8 mouse cellular contexts compared by ENCODE assay signal in genomic region chr2:154206908-154207307, GRCm38 (mm10). TPM values are rescaled to one million over a fixed set of nuclear protein-coding genes. Genes with fewer than 3 reads are reported as not detected.
DNase-seq lines count a peak whose midpoint lies in the region; ATAC-seq and TF ChIP-seq lines count a peak whose summit lies in the region.

No protein-coding gene starts in this region.

- TF ChIP-seq CTCF in CH12.LX (conservative IDR thresholded peaks at IDR 0.05 in 1 of 2, IDR thresholded peaks at IDR 0.05 in 1 of 2; ENCODE audit: low read depth in 2 of 2, low read length in 2 of 2): peak; percentile 68 to 69
- peak; percentile 87 for TF ChIP-seq CTCF in stomach, postnatal 0 days (IDR thresholded peaks at IDR 0.05; ENCODE audit: low read depth)

- no peak overlapping the region for H3K4me2 ChIP-seq in hindbrain, embryonic 11.5 days (replicated peaks; ENCODE audit: low read depth, low read length)
- H3K4me2 ChIP-seq in hindbrain, embryonic 16.5 days (ENCODE audit: low read length): no peak overlapping the region
- H3K4me2 ChIP-seq in CH12.LX (ENCODE audit: insufficient read depth, low read depth, poor library complexity, severe bottlenecking): no peak overlapping the region
- H3K4me2 ChIP-seq in stomach, postnatal 0 days (replicated peaks; ENCODE audit: low read depth): no peak overlapping the region
- H3K4me2 ChIP-seq in forebrain, embryonic 13.5 days: no peak overlapping the region

- WGBS in hindbrain, embryonic 11.5 days: 58% methylated on average over 7 of the region's 7 CpGs
- 67% methylated on average over 7 of the region's 7 CpGs for WGBS in hindbrain, embryonic 16.5 days
- WGBS in stomach, postnatal 0 days: 48% methylated on average over 7 of the region's 7 CpGs
- WGBS in forebrain, embryonic 13.5 days: 57% methylated on average over 7 of the region's 7 CpGs

- H3K36me3 ChIP-seq in hindbrain, embryonic 11.5 days (ENCODE audit: control insufficient read depth, insufficient read depth, low read length): no peaks in the 10 kb centered on the region
- H3K36me3 ChIP-seq in hindbrain, embryonic 16.5 days (ENCODE audit: control insufficient read depth, insufficient read depth, low read length): no peaks in the 10 kb centered on the region
- H3K36me3 ChIP-seq in CH12.LX (replicated peaks in 1 of 2; ENCODE audit: control insufficient read depth in 1 of 2, insufficient read depth in 1 of 2, low read length in 1 of 2): no peaks in the 10 kb centered on the region
- H3K36me3 ChIP-seq in stomach, postnatal 0 days (ENCODE audit: control insufficient read depth, insufficient read depth, low read length): no peaks in the 10 kb centered on the region
- no peaks in the 10 kb centered on the region for H3K36me3 ChIP-seq in forebrain, embryonic 13.5 days (ENCODE audit: poor library complexity, severe bottlenecking)

- dilution Hi-C loops in CH12.LX (cut with MboI; ENCODE audit: extremely low pct_ligation_motif_present, extremely low pct_unique_long_range_greater_than_20kb, low sequenced_read_pairs): no loop called here

- H3K4me1 ChIP-seq in hindbrain, embryonic 11.5 days (replicated peaks; ENCODE audit: control insufficient read depth, insufficient read depth, low read length): no peaks in the 10 kb centered on the region
- no peaks in the 10 kb centered on the region; the same call in 1 of the 2 replicates for H3K4me1 ChIP-seq in hindbrain, embryonic 16.5 days (ENCODE audit: control insufficient read depth, insufficient read depth, low read depth, low read length)
- H3K4me1 ChIP-seq in CH12.LX (ENCODE audit: control insufficient read depth in 1 of 2, insufficient read depth in 2 of 2): no peaks in the 10 kb centered on the region
- H3K4me1 ChIP-seq in stomach, postnatal 0 days (replicated peaks; ENCODE audit: control insufficient read depth, insufficient read depth): no peaks in the 10 kb centered on the region
- H3K4me1 ChIP-seq in forebrain, embryonic 13.5 days: no peaks in the 10 kb centered on the region

- no peak overlapping the region for H3K9ac ChIP-seq in hindbrain, embryonic 11.5 days (ENCODE audit: low read depth, low read length)
- no peak overlapping the region for H3K9ac ChIP-seq in hindbrain, embryonic 16.5 days (ENCODE audit: low read depth, low read length)
- no peak overlapping the region for H3K9ac ChIP-seq in CH12.LX (ENCODE audit: insufficient read depth, low read depth)
- H3K9ac ChIP-seq in stomach, postnatal 0 days (ENCODE audit: low read length): no peak overlapping the region
- no peak overlapping the region for H3K9ac ChIP-seq in forebrain, embryonic 13.5 days

- TF ChIP-seq EP300 in CH12.LX (IDR thresholded peaks at IDR 0.05; ENCODE audit: low read length): no peak
- TF ChIP-seq EP300 in stomach, postnatal 0 days (optimal IDR thresholded peaks at IDR 0.05): no peak

- intact Hi-C loops in left cerebral cortex, postnatal 10 days (cut with DNase I): no loop called here

- TF ChIP-seq RAD21 in CH12.LX (IDR thresholded peaks at IDR 0.05; ENCODE audit: low read depth, low read length): peak; percentile 42

- H3K79me2 ChIP-seq in CH12.LX (replicated peaks; ENCODE audit: control insufficient read depth, extremely low read depth, insufficient read depth, poor library complexity, severe bottlenecking): no peaks in the 10 kb centered on the region

- in situ Hi-C loops in CH12.LX (cut with MboI; ENCODE audit: low pct_ligation_motif_present, low pct_unique_long_range_greater_than_20kb, low sequenced_read_pairs): no loop called here

- TF ChIP-seq POLR2A in CH12.LX (IDR thresholded peaks at IDR 0.05; ENCODE audit: low read depth, low read length): no peak

- ATAC-seq in hindbrain, embryonic 11.5 days (ENCODE audit: low FRiP score): no peak
- no peak for ATAC-seq in hindbrain, embryonic 16.5 days
- ATAC-seq in stomach, postnatal 0 days (ENCODE audit: low FRiP score, low TSS enrichment): peak; percentile 18; the same call in 1 of the 2 replicates
- no peak for ATAC-seq in forebrain, embryonic 13.5 days

- H3K27me3 ChIP-seq in hindbrain, embryonic 11.5 days (ENCODE audit: control insufficient read depth, insufficient read depth, low read length): no peaks in the 10 kb centered on the region
- no peaks in the 10 kb centered on the region for H3K27me3 ChIP-seq in hindbrain, embryonic 16.5 days (replicated peaks; ENCODE audit: control insufficient read depth, insufficient read depth, low read length)
- H3K27me3 ChIP-seq in CH12.LX (replicated peaks): peaks cover 88% of the 10 kb centered on the region
- H3K27me3 ChIP-seq in stomach, postnatal 0 days (ENCODE audit: control insufficient read depth, insufficient read depth, low read length): no peaks in the 10 kb centered on the region
- H3K27me3 ChIP-seq in forebrain, embryonic 13.5 days: no peaks in the 10 kb centered on the region

- H3K9me3 ChIP-seq in hindbrain, embryonic 11.5 days (ENCODE audit: control insufficient read depth, low read length): no peaks in the 10 kb centered on the region
- H3K9me3 ChIP-seq in hindbrain, embryonic 16.5 days (ENCODE audit: control insufficient read depth, low read length): no peaks in the 10 kb centered on the region
- no peaks in the 10 kb centered on the region for H3K9me3 ChIP-seq in CH12.LX (replicated peaks; ENCODE audit: low read length)
- no peaks in the 10 kb centered on the region for H3K9me3 ChIP-seq in stomach, postnatal 0 days (ENCODE audit: control insufficient read depth, low read length)
- H3K9me3 ChIP-seq in forebrain, embryonic 13.5 days (replicated peaks): no peaks in the 10 kb centered on the region

- no peak overlapping the region for H3K27ac ChIP-seq in hindbrain, embryonic 11.5 days (ENCODE audit: low read depth, low read length)
- H3K27ac ChIP-seq in hindbrain, embryonic 16.5 days (ENCODE audit: low read depth, low read length): no peak overlapping the region
- no peak overlapping the region for H3K27ac ChIP-seq in CH12.LX (ENCODE audit: insufficient read depth, low read depth)
- H3K27ac ChIP-seq in stomach, postnatal 0 days (replicated peaks): no peak overlapping the region
- no peak overlapping the region for H3K27ac ChIP-seq in forebrain, embryonic 13.5 days

- H3K4me3 ChIP-seq in hindbrain, embryonic 11.5 days (ENCODE audit: low read depth, low read length): no peak overlapping the region
- no peak overlapping the region for H3K4me3 ChIP-seq in hindbrain, embryonic 16.5 days (ENCODE audit: low read length)
- no peak overlapping the region for H3K4me3 ChIP-seq in CH12.LX (replicated peaks in 1 of 3; ENCODE audit: low read depth in 2 of 3, low read length in 2 of 3, poor library complexity in 1 of 3)
- H3K4me3 ChIP-seq in stomach, postnatal 0 days (ENCODE audit: low read depth, low read length): no peak overlapping the region
- no peak overlapping the region for H3K4me3 ChIP-seq in forebrain, embryonic 13.5 days

- peak; percentile 42 for DNase-seq in hindbrain, embryonic 11.5 days (ENCODE audit: low spot score)
- peak; percentile 18 for DNase-seq in CH12.LX (ENCODE audit: extremely low read depth)
- DNase-seq in c-Kit-positive CD71-positive TER-119-negative erythroid progenitor cells, embryonic 14.5 days (ENCODE audit: low read depth): peak; percentile 14
- DNase-seq in heart, postnatal 4 days: peak; percentile 89
- DNase-seq in stomach, postnatal 0 days (ENCODE audit: low spot score): peak; percentile 66
- DNase-seq in left cerebral cortex, postnatal 10 days (ENCODE audit: extremely low spot score in 1 of 2, low spot score in 2 of 2): no peak

RNA-seq across cellular contexts. Expression of gene Bpifb1, which starts 16.3 kb away (rescaled TPM):
- not detected in 2 replicates for polyA plus RNA-seq in hindbrain, embryonic 11.5 days (2014; fragmentation: Nextera tagmentation; extraction: Ambion mirVana)
- 0.25 and 0.34 TPM in 2 replicates for polyA plus RNA-seq in hindbrain, embryonic 16.5 days (2015; fragmentation: Nextera tagmentation; extraction: Ambion mirVana)
- total RNA-seq in CH12.LX (2012; rRNA removed) (not detected in 2 replicates), CH12.LX (2014; rRNA removed) (not detected in 2 replicates)
- polyA plus RNA-seq in CH12.LX (2012; ENCODE audit: insufficient read length, low read depth): not detected in 2 replicates
- under 1 TPM in 1 of 2 experiments, not detected in 1; 0.20 TPM for total RNA-seq in heart, postnatal 4 days (2021)
- 10,886 and 11,427 TPM in 2 replicates for polyA plus RNA-seq in stomach, postnatal 0 days (2015; fragmentation: Nextera tagmentation; extraction: Ambion mirVana)
- total RNA-seq in left cerebral cortex, postnatal 10 days (2021): under 1 TPM; 0.28 to 0.41 TPM
- 0.18 TPM in 1 of 2 replicates, not detected in the other for polyA plus RNA-seq in forebrain, embryonic 13.5 days (2015; fragmentation: Nextera tagmentation; extraction: Ambion mirVana)

RNA-seq across cellular contexts. Expression of gene Bpifb5, which starts 16.6 kb away (rescaled TPM):
- polyA plus RNA-seq in hindbrain, embryonic 11.5 days (2014; fragmentation: Nextera tagmentation; extraction: Ambion mirVana): 0.50 TPM in 1 of 2 replicates, not detected in the other
- 0.37 and 0.43 TPM in 2 replicates for polyA plus RNA-seq in hindbrain, embryonic 16.5 days (2015; fragmentation: Nextera tagmentation; extraction: Ambion mirVana)
- total RNA-seq in CH12.LX (2012; rRNA removed): not detected in 2 replicates
- total RNA-seq in CH12.LX (2014; rRNA removed): not detected in 2 replicates
- polyA plus RNA-seq in CH12.LX (2012; ENCODE audit: insufficient read length, low read depth): not detected in 2 replicates
- total RNA-seq in heart, postnatal 4 days (2021): not detected
- 12.1 and 12.2 TPM in 2 replicates for polyA plus RNA-seq in stomach, postnatal 0 days (2015; fragmentation: Nextera tagmentation; extraction: Ambion mirVana)
- total RNA-seq in left cerebral cortex, postnatal 10 days (2021): under 1 TPM in 1 of 2 experiments, not detected in 1; 0.21 TPM
- polyA plus RNA-seq in forebrain, embryonic 13.5 days (2015; fragmentation: Nextera tagmentation; extraction: Ambion mirVana): not detected in 2 replicates

RNA-seq across cellular contexts. Expression of gene Bpifa5, which starts 44.5 kb away (rescaled TPM):
- polyA plus RNA-seq in hindbrain, embryonic 11.5 days (2014; fragmentation: Nextera tagmentation; extraction: Ambion mirVana): not detected in 2 replicates
- polyA plus RNA-seq in hindbrain, embryonic 16.5 days (2015; fragmentation: Nextera tagmentation; extraction: Ambion mirVana): not detected in 2 replicates
- not detected in 2 replicates for total RNA-seq in CH12.LX (2012; rRNA removed)
- total RNA-seq in CH12.LX (2014; rRNA removed): not detected in 2 replicates
- polyA plus RNA-seq in CH12.LX (2012; ENCODE audit: insufficient read length, low read depth): not detected in 2 replicates
- not detected for total RNA-seq in heart, postnatal 4 days (2021)
- polyA plus RNA-seq in stomach, postnatal 0 days (2015; fragmentation: Nextera tagmentation; extraction: Ambion mirVana): not detected in 2 replicates
- total RNA-seq in left cerebral cortex, postnatal 10 days (2021): not detected
- polyA plus RNA-seq in forebrain, embryonic 13.5 days (2015; fragmentation: Nextera tagmentation; extraction: Ambion mirVana): not detected in 2 replicates

RNA-seq across cellular contexts. Expression of gene Bpifb9a, which starts 50.7 kb away (rescaled TPM):
- not detected in 2 replicates for polyA plus RNA-seq in hindbrain, embryonic 11.5 days (2014; fragmentation: Nextera tagmentation; extraction: Ambion mirVana)
- polyA plus RNA-seq in hindbrain, embryonic 16.5 days (2015; fragmentation: Nextera tagmentation; extraction: Ambion mirVana): not detected in 2 replicates
- not detected in 2 replicates for total RNA-seq in CH12.LX (2012; rRNA removed)
- not detected in 2 replicates for total RNA-seq in CH12.LX (2014; rRNA removed)
- not detected in 2 replicates for polyA plus RNA-seq in CH12.LX (2012; ENCODE audit: insufficient read length, low read depth)
- not detected for total RNA-seq in heart, postnatal 4 days (2021)
- not detected in 2 replicates for polyA plus RNA-seq in stomach, postnatal 0 days (2015; fragmentation: Nextera tagmentation; extraction: Ambion mirVana)
- total RNA-seq in left cerebral cortex, postnatal 10 days (2021): not detected
- polyA plus RNA-seq in forebrain, embryonic 13.5 days (2015; fragmentation: Nextera tagmentation; extraction: Ambion mirVana): not detected in 2 replicates

Comparison
In these comparisons a context has a peak if more than half of its experiments do, and no peak if none do; other contexts are left out.
1. DNase-seq: peak in hindbrain, embryonic 11.5 days (single experiment), CH12.LX (single experiment), c-Kit-positive CD71-positive TER-119-negative erythroid progenitor cells, embryonic 14.5 days (single experiment), heart, postnatal 4 days (single experiment) and stomach, postnatal 0 days (single experiment); none in left cerebral cortex, postnatal 10 days (0 of 2).
2. RNA of gene Bpifb1, which starts 16.3 kb away (polyA plus RNA-seq): 10,886 to 11,427 TPM in stomach, postnatal 0 days; 0.25 to 0.34 TPM in hindbrain, embryonic 16.5 days, 0.18 TPM in forebrain, embryonic 13.5 days, not detected in hindbrain, embryonic 11.5 days and not detected in CH12.LX; every median in the first group is over 1,000 times any median in the second.